Comparison of ENCODE assay signal across 20 mouse cellular contexts in the genomic region with DNA sequence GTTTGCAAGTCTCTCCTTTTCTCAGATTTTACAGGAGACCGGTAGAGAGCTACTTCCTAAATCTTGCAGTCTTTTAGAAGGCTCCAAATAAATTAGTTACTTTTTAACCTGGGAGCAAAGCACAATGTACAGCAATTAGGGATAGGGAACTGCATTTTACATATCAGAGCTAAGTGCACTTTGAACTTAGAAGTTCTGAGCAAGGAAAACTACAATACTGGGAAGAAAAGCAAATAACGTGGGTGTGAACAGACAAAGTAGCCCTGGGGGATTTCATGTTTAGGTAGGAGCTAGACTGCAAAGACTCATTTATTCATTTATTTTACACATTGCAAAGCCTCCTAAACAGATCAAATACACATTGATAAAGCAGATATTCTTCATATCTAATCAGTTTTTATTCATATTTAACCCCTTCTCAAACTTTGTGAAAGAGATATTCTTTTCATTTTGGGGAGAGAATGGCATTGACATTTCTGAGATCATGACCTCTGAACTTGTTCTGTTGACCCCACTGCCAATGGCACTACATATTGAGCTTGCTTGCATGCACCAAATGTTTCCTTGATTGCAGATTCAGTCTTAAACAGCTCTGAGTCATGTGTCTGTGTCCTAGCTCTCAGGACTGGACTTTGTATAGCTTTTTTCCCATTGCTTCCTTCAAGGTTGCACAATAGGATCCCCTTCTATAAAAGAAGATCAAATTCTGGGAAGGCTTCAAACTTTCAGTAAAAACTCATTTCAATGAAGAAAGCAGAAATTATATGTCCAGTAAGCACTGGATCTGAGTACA.
"Had no signal": no experiment of that assay in that cellular context is flagged by ENCODE, and none has a peak within 500 bp of the region (broad histone marks: within the 10 kb centered on the region; RNA-seq: fewer than 3 reads in every experiment).

No protein-coding gene starts in this region.

- ATAC-seq: liver, postnatal 0 days; midbrain, embryonic 16.5 days had no signal

- H3K4me1 ChIP-seq: liver, embryonic 15.5 days; midbrain, embryonic 10.5 days; midbrain, embryonic 12.5 days; neural tube, embryonic 13.5 days; neural tube, embryonic 15.5 days had no signal

- H3K9ac ChIP-seq: liver, embryonic 15.5 days; liver, postnatal 0 days; lung, embryonic 14.5 days; midbrain, embryonic 12.5 days; neural tube, embryonic 13.5 days; neural tube, embryonic 15.5 days had no signal

- DNase-seq: liver, postnatal 0 days; lung, embryonic 14.5 days; lung, postnatal 10 days; lung, postnatal 4 days; midbrain, embryonic 14.5 days; retina, postnatal 1 day; right cerebral cortex, adult 18-20 months; right cerebral cortex, postnatal 25 days; right cerebral cortex, postnatal 4 days; spleen, adult 18-20 months; thymus, adult 2 months; thymus, postnatal 25 days; thymus, postnatal 4 days had no signal

- H3K4me3 ChIP-seq: liver, embryonic 15.5 days; midbrain, embryonic 10.5 days; midbrain, embryonic 12.5 days; myocyte; neural tube, embryonic 13.5 days; neural tube, embryonic 15.5 days had no signal

- H3K36me3 ChIP-seq: liver, embryonic 15.5 days; midbrain, embryonic 10.5 days; midbrain, embryonic 12.5 days; neural tube, embryonic 13.5 days; neural tube, embryonic 15.5 days had no signal

- H3K9me3 ChIP-seq: liver, embryonic 15.5 days; midbrain, embryonic 10.5 days; midbrain, embryonic 12.5 days; neural tube, embryonic 13.5 days; neural tube, embryonic 15.5 days had no signal

- H3K4me2 ChIP-seq: liver, embryonic 15.5 days; lung, embryonic 14.5 days; midbrain, embryonic 12.5 days; neural tube, embryonic 13.5 days; neural tube, embryonic 15.5 days had no signal

- H3K27me3 ChIP-seq: liver, embryonic 15.5 days; midbrain, embryonic 12.5 days; neural tube, embryonic 13.5 days; neural tube, embryonic 15.5 days had no signal

- H3K27ac ChIP-seq: liver, embryonic 15.5 days; midbrain, embryonic 10.5 days; midbrain, embryonic 12.5 days; neural tube, embryonic 13.5 days; neural tube, embryonic 15.5 days had no signal
